Mouse (Mus musculus): ENCODE measurements around the gene Ccdc169.

DNA sequence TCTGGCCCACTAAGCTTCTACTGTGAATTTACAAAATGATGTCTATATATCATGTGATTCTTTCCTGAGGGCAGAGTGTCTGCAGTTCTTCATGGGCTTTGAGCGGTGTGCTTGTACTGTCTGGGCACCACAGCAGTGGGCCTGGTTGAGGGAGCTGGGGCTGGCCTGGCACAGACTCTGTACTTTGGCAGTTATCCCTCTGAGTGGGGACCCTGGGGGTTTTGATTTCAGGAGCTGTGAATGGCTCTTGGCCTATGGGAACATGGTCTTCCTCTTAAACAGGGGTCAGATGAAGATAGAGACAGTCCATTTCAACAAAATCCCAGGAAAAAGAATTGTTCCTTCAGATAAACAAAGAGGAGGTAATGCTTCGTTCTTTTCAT is 59.2 kb downstream of the Ccdc169 start:
- TF ChIP-seq CTCF (IDR thresholded peaks at IDR 0.05; ENCODE audit: extremely low read depth, insufficient read depth, insufficient read length, insufficient replicate concordance) (no peak), POLR2A (IDR thresholded peaks at IDR 0.05; ENCODE audit: low read depth, low read length) (no peak)
